Mouse (Mus musculus): ENCODE data around the gene Fxr1. TPM values are rescaled to one million over a fixed set of nuclear protein-coding genes. Genes with fewer than 3 reads are reported as not detected.
"Not testable (repeated sequence)": the region's sequence is repeated elsewhere in the genome, so short reads cannot be mapped to it uniquely, and the experiment has no call there.

Gene Fxr1
- polyA plus RNA-seq, 1 experiment from 2014 or later: 57.8 TPM

- H3K4me1 ChIP-seq: peaks cover 3% of the 10 kb centered on the region; the same call in 1 of the 2 replicates
- no peak overlapping the region for H3K27ac ChIP-seq (replicated peaks)
- 53% methylated on average over 6 of the region's 6 CpGs for WGBS
- no peaks in the 10 kb centered on the region for H3K27me3 ChIP-seq (replicated peaks; ENCODE audit: low read depth, poor library complexity, severe bottlenecking)
- no peaks in the 10 kb centered on the region for H3K9me3 ChIP-seq
- no peaks in the 10 kb centered on the region for H3K36me3 ChIP-seq (replicated peaks)
- no peak for DNase-seq (ENCODE audit: low spot score)
- no peak overlapping the region for H3K4me3 ChIP-seq
These were observed 11.6 kb upstream of the Fxr1 start for GRCm38 (mm10) chr3:34008191-34008590.

GRCm38 (mm10) chr3:34020382-34021258, 877 bp downstream of the Fxr1 start:
- Histone ChIP-seq H3K36me3 (replicated peaks) (peaks cover 15% of the 10 kb centered on the region), H3K4me3 (peak overlapping the region; percentile 97), H3K27me3 (replicated peaks; ENCODE audit: low read depth, poor library complexity, severe bottlenecking) (no peaks in the 10 kb centered on the region), H3K27ac (replicated peaks) (peak overlapping the region; percentile 100), H3K4me1 (peaks cover 14% of the 10 kb centered on the region; the same call in 1 of the 2 replicates), H3K9me3 (no peaks in the 10 kb centered on the region)
- DNase-seq (ENCODE audit: low spot score): peak; percentile 66
- under 1% methylated on average over 70 of the region's 70 CpGs for WGBS

GRCm38 (mm10) chr3:34021259-34021828, 1.6 kb downstream of the Fxr1 start:
- peaks cover 15% of the 10 kb centered on the region for H3K36me3 ChIP-seq (replicated peaks)
- peak overlapping the region; percentile 100; the same call in 1 of the 2 replicates for H3K27ac ChIP-seq (replicated peaks)
- WGBS: 72% methylated on average over 4 of the region's 4 CpGs

GRCm38 (mm10) chr3:34028935-34029334, 9.2 kb downstream of the Fxr1 start:
- no peaks in the 10 kb centered on the region for H3K9me3 ChIP-seq
- no peaks in the 10 kb centered on the region for H3K27me3 ChIP-seq (replicated peaks; ENCODE audit: low read depth, poor library complexity, severe bottlenecking)
- H3K27ac ChIP-seq (replicated peaks): no peak overlapping the region
- H3K36me3 ChIP-seq (replicated peaks): peaks cover 16% of the 10 kb centered on the region
- no peak for DNase-seq (ENCODE audit: low spot score)
- no peak overlapping the region for H3K4me3 ChIP-seq
- H3K4me1 ChIP-seq: no peaks in the 10 kb centered on the region

More at GRCm38 (mm10) chr3:34021259-34021828, 1.6 kb downstream of the Fxr1 start:
- Histone ChIP-seq H3K4me3 (peak overlapping the region; percentile 97), H3K9me3 (no peaks in the 10 kb centered on the region), H3K27me3 (replicated peaks; ENCODE audit: low read depth, poor library complexity, severe bottlenecking) (no peaks in the 10 kb centered on the region), H3K4me1 (peaks cover 14% of the 10 kb centered on the region; the same call in 1 of the 2 replicates)
- DNase-seq (ENCODE audit: low spot score): no peak

- Histone ChIP-seq H3K9me3 (no peaks in the 10 kb centered on the region), H3K4me3 (no peak overlapping the region), H3K36me3 (replicated peaks) (peaks cover 6% of the 10 kb centered on the region; the same call in 1 of the 2 replicates), H3K27me3 (replicated peaks; ENCODE audit: low read depth, poor library complexity, severe bottlenecking) (no peaks in the 10 kb centered on the region), H3K27ac (replicated peaks) (no peak overlapping the region), H3K4me1 (no peaks in the 10 kb centered on the region)
- DNase-seq (ENCODE audit: low spot score): no peak
- WGBS: 90% methylated on average over 3 of the region's 3 CpGs
These were observed 10.9 kb downstream of the Fxr1 start for GRCm38 (mm10) chr3:34030601-34031000.

- Histone ChIP-seq H3K36me3 (replicated peaks) (peaks cover 16% of the 10 kb centered on the region), H3K4me1 (peaks cover 5% of the 10 kb centered on the region; the same call in 1 of the 2 replicates), H3K9me3 (no peaks in the 10 kb centered on the region), H3K27ac (replicated peaks) (no peak overlapping the region), H3K27me3 (replicated peaks; ENCODE audit: low read depth, poor library complexity, severe bottlenecking) (no peaks in the 10 kb centered on the region), H3K4me3 (no peak overlapping the region)
- no peak for DNase-seq (ENCODE audit: low spot score)
- 90% methylated on average over 3 of the region's 3 CpGs for WGBS
These were observed 14.1 kb downstream of the Fxr1 start for GRCm38 (mm10) chr3:34033720-34034364.

- Histone ChIP-seq H3K36me3 (replicated peaks) (peaks cover 16% of the 10 kb centered on the region), H3K27ac (replicated peaks) (no peak overlapping the region), H3K4me1 (peaks cover 5% of the 10 kb centered on the region; the same call in 1 of the 2 replicates), H3K9me3 (no peaks in the 10 kb centered on the region), H3K27me3 (replicated peaks; ENCODE audit: low read depth, poor library complexity, severe bottlenecking) (no peaks in the 10 kb centered on the region), H3K4me3 (no peak overlapping the region)
- no peak for DNase-seq (ENCODE audit: low spot score)
- WGBS: 85% methylated on average over 1 of the region's 1 CpGs
These were observed 15.1 kb downstream of the Fxr1 start for GRCm38 (mm10) chr3:34034803-34035202.

- 83% methylated on average over 3 of the region's 3 CpGs for WGBS
- no peak overlapping the region for H3K27ac ChIP-seq (replicated peaks)
- H3K9me3 ChIP-seq: no peaks in the 10 kb centered on the region
- H3K36me3 ChIP-seq (replicated peaks): peaks cover 20% of the 10 kb centered on the region
- H3K4me1 ChIP-seq: peaks cover 5% of the 10 kb centered on the region; the same call in 1 of the 2 replicates
- no peak overlapping the region for H3K4me3 ChIP-seq
- DNase-seq (ENCODE audit: low spot score): no peak
- H3K27me3 ChIP-seq (replicated peaks; ENCODE audit: low read depth, poor library complexity, severe bottlenecking): no peaks in the 10 kb centered on the region
These were observed 16.0 kb downstream of the Fxr1 start for GRCm38 (mm10) chr3:34035706-34036105.

- no peak for DNase-seq (ENCODE audit: low spot score)
- no peaks in the 10 kb centered on the region for H3K9me3 ChIP-seq
- peaks cover 5% of the 10 kb centered on the region; the same call in 1 of the 2 replicates for H3K4me1 ChIP-seq
- no peak overlapping the region for H3K4me3 ChIP-seq
- H3K36me3 ChIP-seq (replicated peaks): peaks cover 63% of the 10 kb centered on the region
- 93% methylated on average over 4 of the region's 4 CpGs for WGBS
- H3K27me3 ChIP-seq (replicated peaks; ENCODE audit: low read depth, poor library complexity, severe bottlenecking): no peaks in the 10 kb centered on the region
- H3K27ac ChIP-seq (replicated peaks): no peak overlapping the region
These were observed 22.2 kb downstream of the Fxr1 start for GRCm38 (mm10) chr3:34041990-34042389.

- H3K4me1 ChIP-seq: no peaks in the 10 kb centered on the region
- H3K27ac ChIP-seq (replicated peaks): no peak overlapping the region
- no peak for DNase-seq (ENCODE audit: low spot score)
- 94% methylated on average over 2 of the region's 2 CpGs for WGBS
- H3K27me3 ChIP-seq (replicated peaks; ENCODE audit: low read depth, poor library complexity, severe bottlenecking): no peaks in the 10 kb centered on the region
- H3K36me3 ChIP-seq (replicated peaks): peaks cover 94% of the 10 kb centered on the region
- no peak overlapping the region for H3K4me3 ChIP-seq
- H3K9me3 ChIP-seq: no peaks in the 10 kb centered on the region
These were observed 42.6 kb downstream of the Fxr1 start for GRCm38 (mm10) chr3:34062352-34062751.

GRCm38 (mm10) chr3:34068943-34069342, 49.2 kb downstream of the Fxr1 start:
- DNase-seq (ENCODE audit: low spot score); H3K27ac ChIP-seq (replicated peaks); H3K4me1 ChIP-seq; H3K9me3 ChIP-seq; H3K4me3 ChIP-seq; H3K27me3 ChIP-seq (replicated peaks; ENCODE audit: low read depth, poor library complexity, severe bottlenecking): not testable (repeated sequence)
- WGBS: 96% methylated on average over 7 of the region's 7 CpGs
- H3K36me3 ChIP-seq (replicated peaks): peaks cover 90% of the 10 kb centered on the region

GRCm38 (mm10) chr3:34072726-34073125, 53.0 kb downstream of the Fxr1 start:
- Histone ChIP-seq H3K36me3 (replicated peaks) (peaks cover 87% of the 10 kb centered on the region), H3K9me3 (no peaks in the 10 kb centered on the region), H3K4me3 (no peak overlapping the region), H3K27ac (replicated peaks) (no peak overlapping the region), H3K27me3 (replicated peaks; ENCODE audit: low read depth, poor library complexity, severe bottlenecking) (no peaks in the 10 kb centered on the region), H3K4me1 (no peaks in the 10 kb centered on the region)
- WGBS: 94% methylated on average over 6 of the region's 6 CpGs
- no peak for DNase-seq (ENCODE audit: low spot score)
